Mouse (Mus musculus) liver, embryonic 14 days (tissue): ENCODE data around the gene Mpp6. TPM values are rescaled to one million over a fixed set of nuclear protein-coding genes. Genes with fewer than 3 reads are reported as not detected.

Experiments
- polyA plus RNA-seq: library from polyadenylated mRNA; depleted of rRNA; stranded (reverse); fragments of >200 nt; gene quantifications from 2 replicates; pipeline ENCODE4 v1.2.3, GENCODE M21; 2012; rRNA removed

The Mpp6 gene
- polyA plus RNA-seq, result 21.5 and 22.1 TPM in 2 replicates

GRCm38 (mm10) chr6:50109757-50110378, at the start of gene Mpp6:
Gene Mpp6, plus strand, starts transcription at chr6:50110241.

Other genes starting within 250 kb of the Mpp6 start
- 0.58 and 0.61 TPM in 2 replicates for gene Gsdme, start 153.6 kb downstream of the Mpp6 start, polyA plus RNA-seq